Mouse (Mus musculus): ENCODE measurements around the gene Opcml. TPM values are rescaled to one million over a fixed set of nuclear protein-coding genes. Genes with fewer than 3 reads are reported as not detected.

Gene Opcml
- polyA plus RNA-seq (2012; rRNA removed) = 0.11 and 0.44 TPM in 2 replicates

DNA sequence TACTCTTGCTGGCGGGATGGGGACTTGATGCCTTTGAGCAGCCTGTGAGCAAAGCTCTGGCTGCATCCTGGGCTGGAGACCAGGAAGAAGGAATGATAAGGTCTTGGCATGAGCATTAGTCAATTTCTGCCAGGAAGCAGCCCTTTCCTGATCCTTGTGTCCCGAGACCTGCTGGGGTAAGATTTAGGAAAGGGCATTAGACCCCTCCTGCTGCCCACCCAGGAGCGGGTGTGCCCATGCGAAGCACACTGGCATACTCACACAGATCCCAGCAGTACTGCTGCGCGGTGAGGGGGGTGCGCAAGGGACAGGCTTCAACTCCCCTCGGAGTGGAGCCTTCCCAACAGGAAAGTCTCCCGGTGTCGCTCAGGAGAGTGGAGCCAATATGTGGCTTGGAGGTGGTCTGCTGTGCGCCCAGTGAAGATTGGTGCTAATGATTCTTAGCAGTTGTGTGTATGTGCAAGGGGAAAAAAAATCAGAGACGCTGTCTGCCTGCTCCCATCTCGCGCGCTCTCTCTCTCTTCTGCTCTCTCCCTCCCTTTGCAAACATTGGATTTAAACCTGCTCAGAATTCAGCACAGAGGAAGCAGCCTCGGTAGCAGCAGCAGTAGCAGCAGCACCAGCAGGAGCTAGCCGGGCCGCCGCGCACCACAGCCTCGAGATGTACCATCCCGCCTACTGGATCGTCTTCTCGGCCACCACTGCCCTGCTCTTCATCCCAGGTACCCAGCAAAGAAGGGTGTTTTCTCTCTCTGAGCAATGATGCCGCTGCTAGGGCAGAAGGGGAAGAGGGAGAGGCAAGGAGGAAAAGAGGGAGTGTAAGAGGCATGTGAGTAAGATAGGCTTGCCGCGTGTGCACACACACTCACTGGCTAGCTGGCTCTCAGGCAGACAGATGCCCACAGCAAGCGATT is at the start of gene Opcml:
Opcml (plus strand) TSS at position 51 of the 914 bp plus-strand sequence.
- WGBS = 2% methylated on average over 28 of the region's 28 CpGs

DNA sequence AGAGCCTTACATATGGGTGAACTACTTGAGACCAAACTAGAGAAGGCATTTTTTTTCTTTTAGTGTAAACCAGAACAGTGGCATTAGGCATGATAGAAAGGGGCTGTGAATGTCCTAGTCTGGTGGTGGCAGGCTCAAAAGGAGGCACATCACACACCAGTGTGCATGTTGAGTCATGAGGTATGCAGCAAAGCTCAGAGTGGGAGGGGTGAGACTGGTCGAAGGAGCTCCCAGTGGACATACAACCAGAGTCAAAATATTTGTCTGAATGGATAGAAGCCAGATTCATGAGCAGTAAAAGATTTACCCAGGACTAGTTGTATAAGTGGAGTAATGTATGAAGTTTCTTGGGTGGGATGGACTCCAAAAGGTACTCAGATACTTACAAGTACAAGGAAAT is 31.9 kb upstream of the Opcml start:
- WGBS = 35% methylated on average over 1 of the region's 1 CpGs

More for the DNA sequence above, at the start of gene Opcml:
- no peak for DNase-seq (ENCODE audit: low read depth, low spot score)

DNA sequence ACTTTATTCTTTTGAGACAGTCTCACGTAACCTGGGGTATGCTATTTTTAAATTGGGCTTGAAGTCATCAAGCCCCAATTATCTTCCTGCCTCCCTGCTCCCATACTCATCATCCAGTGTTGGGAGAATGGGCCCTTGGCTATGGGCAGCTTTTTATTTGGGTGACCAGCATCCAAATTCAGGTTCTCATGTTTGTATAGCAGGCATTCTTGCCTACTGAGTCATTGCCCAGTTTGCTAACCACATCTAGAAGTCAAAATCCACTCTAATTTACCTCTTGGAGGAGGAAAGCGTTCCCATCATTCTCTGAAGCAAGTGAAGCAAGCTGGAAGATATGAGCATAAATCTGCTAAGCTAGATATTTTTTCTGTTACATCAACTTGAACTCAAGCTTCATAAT is 29.4 kb upstream of the Opcml start:
- DNase-seq (ENCODE audit: low read depth, low spot score) = no peak
- 82% methylated on average over 2 of the region's 2 CpGs for WGBS

More for the DNA sequence above, 31.9 kb upstream of the Opcml start:
- no peak for DNase-seq (ENCODE audit: low read depth, low spot score)

DNA sequence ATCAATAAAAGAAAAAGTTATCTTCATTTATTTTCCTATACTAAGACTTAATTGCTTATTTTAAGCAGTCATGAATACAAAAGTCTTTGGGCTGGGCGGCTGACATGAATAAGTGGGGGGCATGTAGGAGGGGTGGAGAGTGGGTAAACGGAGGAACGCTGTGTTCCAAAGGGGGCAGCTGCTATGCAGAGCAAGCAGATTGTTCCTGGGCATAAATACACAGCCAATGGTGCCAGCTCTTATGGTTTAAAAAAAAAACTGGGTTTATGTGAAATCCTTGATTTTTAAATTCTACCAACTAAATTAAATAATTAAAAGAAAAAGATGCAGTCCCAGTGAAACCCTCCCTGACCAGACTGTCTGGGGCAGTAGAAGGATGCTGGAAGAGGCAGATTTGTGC is 24.1 kb upstream of the Opcml start:
- 67% methylated on average over 3 of the region's 3 CpGs for WGBS
- no peak for DNase-seq (ENCODE audit: low read depth, low spot score)

DNA sequence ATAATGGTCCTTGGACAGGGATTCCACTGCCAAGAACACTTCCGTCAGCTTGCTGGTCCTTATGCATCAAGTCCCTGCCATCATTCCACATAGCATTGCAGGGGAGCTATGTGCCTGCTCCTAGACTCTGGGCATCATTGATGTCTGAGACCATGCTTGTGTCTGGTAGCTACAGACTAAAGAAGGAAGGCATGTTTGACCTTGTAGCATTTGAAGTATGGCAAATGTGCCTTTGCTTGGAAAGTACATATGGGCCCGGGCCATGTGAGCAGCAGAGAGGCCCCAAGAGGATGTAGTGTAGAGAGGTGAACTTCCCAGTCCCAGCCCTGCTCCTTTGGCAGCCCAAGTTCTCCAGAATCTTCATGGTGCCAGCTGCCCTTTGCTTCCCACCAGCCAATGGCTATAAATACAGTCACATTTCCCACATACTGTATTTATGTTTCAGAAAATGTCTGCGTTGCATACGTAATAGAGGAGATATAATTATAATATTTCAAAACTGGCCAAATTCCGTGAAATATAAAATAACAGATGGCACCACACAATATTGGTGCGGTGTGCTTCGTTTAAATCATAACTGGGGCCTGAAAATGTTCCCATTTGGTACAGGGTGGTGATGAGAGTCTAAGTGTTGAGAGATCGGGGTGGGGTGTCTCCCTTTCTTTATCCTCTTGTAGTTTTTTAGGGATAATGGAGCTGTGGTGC is 23.2 kb upstream of the Opcml start:
- DNase-seq (ENCODE audit: low read depth, low spot score) = no peak
- WGBS = 81% methylated on average over 8 of the region's 8 CpGs

DNA sequence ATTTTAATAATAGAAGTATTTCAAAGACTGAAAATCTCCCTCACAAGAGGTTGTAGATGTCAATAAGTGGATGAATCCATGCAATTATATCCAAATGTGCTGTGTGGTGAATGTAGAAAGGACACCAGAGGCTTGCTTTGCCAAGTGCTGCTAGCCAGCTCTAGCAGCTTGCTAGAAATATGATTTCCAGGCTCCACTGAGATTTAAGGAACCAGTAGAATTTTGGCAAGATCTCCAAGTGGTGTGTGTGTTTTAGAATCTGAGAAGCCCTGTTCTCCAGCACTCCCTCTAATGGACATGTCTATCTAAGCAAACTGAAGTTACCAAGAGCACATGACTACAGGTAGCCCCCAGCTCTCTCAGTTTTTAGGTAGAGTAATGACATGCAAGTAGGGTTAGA is 21.8 kb upstream of the Opcml start:
- no peak for DNase-seq (ENCODE audit: low read depth, low spot score)

DNA sequence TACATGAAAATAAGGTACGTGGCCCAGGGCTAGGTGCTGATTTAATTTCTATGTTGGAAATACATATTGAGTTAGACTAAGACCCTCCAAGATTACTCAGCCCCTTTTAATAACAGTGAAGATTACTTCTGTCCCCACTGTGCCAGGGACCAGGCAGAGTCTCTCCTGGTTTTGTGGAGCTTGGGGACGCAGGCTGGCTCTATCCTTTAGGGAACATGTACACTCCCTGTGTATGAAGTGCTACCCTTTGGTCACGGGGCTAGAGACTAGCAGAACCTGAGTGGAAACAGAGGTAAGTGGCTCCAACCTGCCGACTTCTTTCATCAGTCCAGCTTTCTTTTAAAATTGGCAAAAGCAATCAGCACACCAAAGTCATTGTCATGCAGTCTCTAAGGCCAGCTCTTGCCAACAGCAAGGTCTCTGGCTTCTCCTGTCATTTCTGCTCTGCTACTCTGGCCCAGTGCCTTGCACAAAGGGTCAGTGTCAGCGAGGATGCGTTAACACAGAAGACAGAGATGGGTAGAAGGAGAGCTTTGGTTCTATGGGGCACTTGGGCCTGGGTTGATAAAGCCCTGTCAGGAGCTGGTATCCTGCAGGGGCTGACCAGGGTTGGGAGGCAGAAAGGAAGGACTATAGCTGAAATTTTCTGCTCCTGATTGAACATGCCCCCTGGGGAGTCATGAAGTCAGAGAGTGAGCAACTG is 9.1 kb upstream of the Opcml start:
- no peak for DNase-seq (ENCODE audit: low read depth, low spot score)
- 76% methylated on average over 6 of the region's 6 CpGs for WGBS

DNA sequence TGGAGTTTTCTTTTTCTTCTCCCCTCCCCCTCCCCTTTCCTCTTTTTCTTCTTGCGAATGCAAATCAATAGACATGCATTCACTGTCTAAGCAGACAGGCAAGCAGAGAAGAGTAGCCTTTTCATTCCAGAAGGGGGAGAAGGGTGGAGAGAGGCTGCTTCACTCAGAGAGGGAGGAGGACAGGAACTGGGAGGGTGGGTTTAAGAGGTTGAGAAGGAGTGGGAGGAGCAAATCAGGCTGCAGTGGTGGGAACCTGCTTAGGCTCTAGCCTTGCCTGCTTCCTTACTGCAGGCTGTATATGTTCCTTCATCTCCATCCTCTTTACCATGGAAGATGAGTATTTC is 8.6 kb upstream of the Opcml start:
- no peak for DNase-seq (ENCODE audit: low read depth, low spot score)
- 19% methylated on average over 1 of the region's 1 CpGs for WGBS

DNA sequence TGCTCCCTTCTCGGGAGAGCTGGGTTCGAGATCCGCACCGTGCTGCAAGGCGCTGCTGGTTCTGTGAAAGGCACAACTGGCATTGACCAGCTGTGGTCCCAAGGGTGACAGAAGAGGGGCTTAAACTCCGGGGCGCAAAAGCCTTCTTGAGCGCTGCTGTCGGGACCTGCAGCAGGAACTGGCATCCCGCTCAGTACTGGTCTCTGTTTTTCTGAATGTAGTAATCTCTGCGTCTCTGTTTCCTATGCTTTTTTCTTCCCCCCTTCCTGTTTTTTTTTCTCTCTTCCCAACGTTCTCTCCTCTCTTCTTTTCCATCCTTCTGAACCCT is 1.0 kb downstream of the Opcml start:
- 8% methylated on average over 12 of the region's 12 CpGs for WGBS
- DNase-seq (ENCODE audit: low read depth, low spot score) = no peak

DNA sequence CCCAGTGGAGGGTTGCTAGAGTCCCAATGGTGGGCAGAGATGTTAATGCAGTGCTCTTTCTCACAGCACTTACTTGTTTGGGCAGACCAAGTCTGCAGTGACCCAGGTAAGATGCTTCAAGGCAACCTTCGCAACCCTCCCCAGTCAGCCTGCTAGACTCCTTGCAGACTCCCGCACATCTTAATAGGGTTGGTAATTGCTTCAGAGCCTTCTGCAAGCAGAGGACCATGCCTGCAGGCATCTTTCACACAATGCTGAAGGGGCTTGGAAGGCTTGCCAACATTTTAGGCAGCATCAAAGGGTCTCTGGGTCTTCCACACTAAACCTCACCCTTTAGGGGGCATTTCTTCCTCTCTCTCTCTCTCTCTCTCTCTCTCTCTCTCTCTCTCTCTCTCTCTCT is 1.7 kb downstream of the Opcml start:
- WGBS = 38% methylated on average over 2 of the region's 2 CpGs
- DNase-seq (ENCODE audit: low read depth, low spot score) = no peak

DNA sequence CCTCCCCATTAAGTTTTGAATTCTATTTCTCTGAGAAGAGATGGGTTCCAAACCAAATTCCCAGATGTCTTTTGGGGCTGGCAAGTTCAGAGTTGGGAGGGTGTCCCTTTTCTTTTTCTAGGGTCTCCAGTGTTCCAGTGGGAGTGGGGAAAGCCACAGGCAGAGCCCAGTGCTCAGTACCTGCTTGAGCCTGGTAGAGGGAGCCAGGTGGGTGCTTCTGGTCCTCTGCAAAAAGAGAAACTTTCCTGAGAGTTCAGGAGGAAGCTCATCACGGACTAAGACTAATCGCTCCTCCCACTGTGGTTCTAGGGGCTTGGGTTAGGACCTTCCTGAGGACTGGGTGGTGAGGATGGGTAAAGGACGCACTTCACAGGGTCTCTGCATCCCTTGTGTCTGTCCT is 2.4 kb downstream of the Opcml start:
- 71% methylated on average over 3 of the region's 3 CpGs for WGBS
- DNase-seq (ENCODE audit: low read depth, low spot score) = no peak

DNA sequence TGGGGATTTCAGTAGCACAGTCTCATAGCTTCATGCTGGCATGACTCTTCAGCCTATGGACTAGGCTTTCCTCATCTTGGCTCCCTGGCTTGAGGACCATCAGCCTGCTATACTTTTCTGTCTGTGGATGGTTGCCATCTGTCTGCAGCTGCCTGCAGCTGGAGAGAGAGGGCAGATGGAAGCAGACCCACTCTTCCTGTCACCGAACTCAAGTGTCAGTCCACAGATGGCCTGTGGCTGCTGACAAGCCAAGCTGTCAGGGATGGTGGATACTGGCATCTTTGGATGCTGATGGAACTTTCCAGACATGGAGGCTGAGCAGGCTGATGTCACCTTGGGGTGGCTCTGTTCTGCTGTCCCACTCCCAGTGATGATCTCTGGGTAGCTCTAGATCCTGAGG is 6.0 kb downstream of the Opcml start:
- no peak for DNase-seq (ENCODE audit: low read depth, low spot score)
- WGBS = 66% methylated on average over 1 of the region's 1 CpGs

DNA sequence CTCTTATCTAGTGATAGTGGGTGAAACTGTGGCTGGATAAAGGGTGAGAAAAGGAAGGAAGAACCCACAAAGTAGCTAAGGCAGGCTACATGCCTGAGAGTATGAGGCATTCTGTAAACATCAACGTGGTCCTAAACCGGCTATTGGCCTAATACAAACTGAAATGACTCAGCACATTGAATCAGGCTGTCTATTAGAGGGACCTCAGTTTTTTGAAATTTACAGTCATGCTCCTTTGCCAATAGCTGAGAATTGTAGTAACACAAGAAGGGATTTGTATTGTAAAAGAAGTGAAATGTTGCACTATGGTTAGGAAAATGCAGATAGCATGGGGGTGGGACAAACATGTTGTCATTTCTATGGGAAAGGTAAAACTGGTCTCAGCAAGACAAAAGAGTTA is 10.4 kb downstream of the Opcml start:
- no peak for DNase-seq (ENCODE audit: low read depth, low spot score)
- 54% methylated on average over 2 of the region's 2 CpGs for WGBS

DNA sequence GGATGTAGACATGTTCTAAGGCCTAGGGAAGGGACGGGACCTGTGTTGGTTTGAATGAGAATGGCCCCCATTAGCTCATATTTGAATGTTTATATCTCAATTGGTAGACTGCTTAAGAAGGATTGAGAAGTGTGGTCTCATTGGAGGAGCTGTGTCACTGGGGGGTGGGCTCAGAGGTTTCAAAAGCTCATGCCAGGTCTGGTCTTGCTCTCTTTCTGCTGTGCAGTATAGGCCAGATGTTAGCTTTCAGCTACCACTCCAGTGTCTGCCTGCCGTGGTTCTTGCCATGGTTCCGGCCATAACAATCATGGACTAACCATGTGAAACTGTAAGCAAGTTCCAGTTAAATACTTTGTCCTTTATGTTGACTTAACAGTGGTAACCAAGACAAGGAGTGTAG is 11.2 kb downstream of the Opcml start:
- 87% methylated on average over 3 of the region's 3 CpGs for WGBS
- DNase-seq (ENCODE audit: low read depth, low spot score) = no peak

DNA sequence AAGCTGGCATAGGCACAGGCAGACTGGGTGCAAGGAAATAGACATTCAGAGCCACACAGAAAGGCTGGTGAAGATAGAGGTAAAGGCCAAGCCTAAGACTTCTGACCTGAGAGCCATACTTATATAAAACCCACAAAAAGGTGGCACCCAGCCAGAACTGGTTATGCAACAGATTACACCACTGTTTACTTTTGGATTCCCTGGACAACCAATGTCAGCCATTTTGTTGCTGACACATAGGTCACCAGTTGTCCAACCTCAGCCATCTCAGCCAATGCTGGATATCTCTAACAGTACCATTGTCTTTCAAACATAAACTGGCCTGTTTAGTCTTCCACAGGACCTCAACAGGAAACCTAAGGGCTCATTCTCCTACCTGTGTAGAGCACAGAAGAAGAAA is 11.8 kb downstream of the Opcml start:
- no peak for DNase-seq (ENCODE audit: low read depth, low spot score)

DNA sequence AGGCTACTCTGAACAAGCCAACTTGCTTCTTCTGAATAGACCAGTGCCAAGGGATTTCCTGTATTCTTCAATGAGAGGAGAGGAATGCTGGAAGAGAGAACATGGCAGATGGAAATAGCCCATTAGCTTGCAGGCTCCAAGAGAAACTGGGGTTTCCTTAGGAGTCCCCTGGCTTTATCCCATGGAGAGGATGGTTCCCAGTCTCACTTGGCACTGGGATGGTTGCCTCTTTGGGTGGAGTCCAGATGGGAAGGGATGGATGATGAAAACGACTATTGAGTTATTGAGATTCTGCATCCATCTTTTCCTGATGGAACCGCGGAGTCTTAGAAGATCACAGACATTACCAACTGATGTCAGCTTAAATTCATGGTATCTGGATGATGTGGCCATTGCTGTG is 13.9 kb downstream of the Opcml start:
- 90% methylated on average over 3 of the region's 3 CpGs for WGBS
- no peak for DNase-seq (ENCODE audit: low read depth, low spot score)

DNA sequence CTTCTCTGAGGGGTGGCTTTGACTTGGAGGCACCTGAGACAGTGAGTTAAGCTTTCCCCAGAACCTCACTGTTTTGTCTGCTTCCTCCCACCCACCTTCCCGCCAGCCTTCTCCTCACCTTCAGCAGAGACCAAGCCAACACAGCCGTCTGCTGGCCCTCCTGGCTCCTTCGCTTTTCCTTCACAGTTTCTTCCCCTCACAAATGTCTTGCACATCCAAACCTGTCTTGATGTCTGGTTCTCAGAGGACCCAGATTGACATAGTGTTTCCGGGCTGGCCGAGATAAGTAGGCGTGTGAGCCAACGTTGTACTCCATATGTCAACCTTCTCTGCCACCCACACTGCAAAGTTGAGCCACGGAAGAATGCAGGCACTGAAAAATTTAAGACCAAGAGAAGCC is 19.2 kb downstream of the Opcml start:
- WGBS = 83% methylated on average over 8 of the region's 8 CpGs
- no peak for DNase-seq (ENCODE audit: low read depth, low spot score)

DNA sequence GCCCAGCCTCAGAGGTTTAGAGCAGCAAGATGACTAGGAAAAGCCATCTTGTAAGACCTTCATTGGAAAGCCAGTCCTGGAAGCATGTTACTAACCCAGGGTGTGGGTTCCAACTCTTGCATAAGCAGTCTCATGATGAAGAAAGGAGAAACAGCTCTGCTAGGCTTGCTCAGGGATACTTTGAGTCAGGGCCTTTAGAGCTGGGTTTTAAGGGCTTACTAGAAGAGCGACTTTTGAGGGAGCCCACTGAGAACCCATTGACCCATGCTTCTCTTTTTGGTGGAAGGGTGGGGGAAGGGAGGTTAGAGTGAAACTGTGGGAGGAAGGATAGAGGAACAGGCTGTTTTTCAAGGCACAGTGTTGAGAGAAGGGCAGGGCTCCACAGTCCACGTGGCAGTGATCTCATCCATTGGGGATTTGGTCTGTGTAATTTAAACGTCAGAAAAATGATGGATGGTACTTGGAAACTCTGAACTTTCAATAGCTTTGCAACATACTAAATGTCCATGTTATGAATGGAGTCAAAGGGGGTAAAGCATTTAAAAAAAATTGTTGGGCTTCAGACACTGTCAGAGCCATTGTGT is 22.7 kb downstream of the Opcml start:
- DNase-seq (ENCODE audit: low read depth, low spot score) = no peak

DNA sequence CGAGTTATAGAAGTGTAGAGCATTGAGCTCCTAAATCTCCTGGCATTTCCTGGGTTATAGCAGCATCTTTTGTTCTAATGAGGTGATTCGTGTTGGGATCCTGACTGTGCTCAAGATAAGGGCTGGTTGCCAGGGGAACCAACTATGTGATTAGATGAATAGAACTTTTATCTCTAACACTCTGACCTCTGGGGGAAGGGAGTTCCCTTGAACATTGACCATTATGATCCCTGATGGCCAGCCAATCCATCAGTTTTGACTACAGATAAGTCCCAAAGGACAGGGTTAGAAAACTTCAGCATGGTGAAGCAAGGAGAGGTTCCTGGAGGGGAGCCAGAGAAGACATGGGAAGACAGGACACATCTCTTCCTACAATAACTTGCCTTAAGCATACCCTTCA is 23.6 kb downstream of the Opcml start:
- no peak for DNase-seq (ENCODE audit: low read depth, low spot score)

More for the DNA sequence above, 22.7 kb downstream of the Opcml start:
- WGBS = 32% methylated on average over 3 of the region's 3 CpGs

DNA sequence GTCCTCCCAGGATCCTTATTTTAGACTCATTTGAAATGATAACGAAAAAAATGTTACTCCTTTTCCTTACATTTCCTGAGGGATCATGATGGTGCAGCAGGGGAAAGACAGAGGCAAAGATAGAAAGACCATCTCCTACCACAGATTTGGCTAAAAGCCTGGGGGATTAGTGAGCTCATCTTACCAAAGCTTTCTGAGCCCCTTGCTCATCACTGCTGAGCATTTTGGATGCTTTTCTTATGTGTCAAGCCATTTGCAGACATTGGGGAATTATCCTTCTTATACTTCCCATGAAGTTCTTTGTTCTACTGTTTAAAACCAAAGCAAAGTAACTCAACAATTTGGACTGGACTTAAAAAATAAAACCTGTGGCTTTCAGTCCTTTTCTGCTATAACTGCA is 30.6 kb downstream of the Opcml start:
- 23% methylated on average over 1 of the region's 1 CpGs for WGBS
- DNase-seq (ENCODE audit: low read depth, low spot score) = no peak

More for the DNA sequence above, 23.6 kb downstream of the Opcml start:
- 24% methylated on average over 2 of the region's 2 CpGs for WGBS

All from large intestine, adult 2 months (tissue).